Mouse (Mus musculus): Measurements from ENCODE around the gene Eps8l1.
"Not testable (repeated sequence)": the region's sequence is repeated elsewhere in the genome, so short reads cannot be mapped to it uniquely, and the experiment has no call there.

The Eps8l1 gene

GRCm38 (mm10) chr7:4460576-4461434 lies at the start of gene Eps8l1:
Gene Eps8l1, plus strand, starts transcription at chr7:4460674.
- no peak for DNase-seq (ENCODE audit: low spot score in 2 of 2)

GRCm38 (mm10) chr7:4412406-4412805 lies 48.1 kb upstream of the Eps8l1 start:
- not testable (repeated sequence) for DNase-seq (ENCODE audit: low spot score in 2 of 2)

- no peak for DNase-seq (ENCODE audit: low spot score in 2 of 2)
Observed at GRCm38 (mm10) chr7:4419681-4420080, 40.8 kb upstream of the Eps8l1 start.

GRCm38 (mm10) chr7:4420230-4420629 lies 40.2 kb upstream of the Eps8l1 start:
- no peak for DNase-seq (ENCODE audit: low spot score in 2 of 2)

GRCm38 (mm10) chr7:4427161-4427912 lies 33.1 kb upstream of the Eps8l1 start:
- peak; percentile 83 for DNase-seq (ENCODE audit: low spot score in 2 of 2)

GRCm38 (mm10) chr7:4430246-4430844 lies 30.1 kb upstream of the Eps8l1 start:
- DNase-seq (ENCODE audit: low spot score in 2 of 2) = peak in 1 of 2 experiments; percentile 2

GRCm38 (mm10) chr7:4431548-4431947 lies 28.9 kb upstream of the Eps8l1 start:
- peak; percentile 52 to 64 for DNase-seq (ENCODE audit: low spot score in 2 of 2)

GRCm38 (mm10) chr7:4432026-4432425 lies 28.4 kb upstream of the Eps8l1 start:
- peak; percentile 2 for DNase-seq (ENCODE audit: low spot score in 2 of 2)

- no peak for DNase-seq (ENCODE audit: low spot score in 2 of 2)
Observed at GRCm38 (mm10) chr7:4437721-4438120, 22.8 kb upstream of the Eps8l1 start.

GRCm38 (mm10) chr7:4440549-4440948 lies 19.9 kb upstream of the Eps8l1 start:
- DNase-seq (ENCODE audit: low spot score in 2 of 2) = no peak

- peak; percentile 84 to 85 for DNase-seq (ENCODE audit: low spot score in 2 of 2)
Observed at GRCm38 (mm10) chr7:4445216-4445791, 15.2 kb upstream of the Eps8l1 start, which contains the start of gene Rdh13. Gene Rdh13, minus strand, starts transcription at chr7:4445649.

- DNase-seq (ENCODE audit: low spot score in 2 of 2) = no peak
Observed at GRCm38 (mm10) chr7:4447138-4447537, 13.3 kb upstream of the Eps8l1 start.

GRCm38 (mm10) chr7:4448439-4448838 lies 12.0 kb upstream of the Eps8l1 start:
- DNase-seq (ENCODE audit: low spot score in 2 of 2) = no peak

GRCm38 (mm10) chr7:4449211-4449610 lies 11.3 kb upstream of the Eps8l1 start:
- no peak for DNase-seq (ENCODE audit: low spot score in 2 of 2)

- DNase-seq (ENCODE audit: low spot score in 2 of 2) = no peak
Observed at GRCm38 (mm10) chr7:4452644-4453043, 7.8 kb upstream of the Eps8l1 start.

GRCm38 (mm10) chr7:4464194-4464824 lies 3.8 kb downstream of the Eps8l1 start:
- DNase-seq (ENCODE audit: low spot score in 2 of 2) = no peak

- DNase-seq (ENCODE audit: low spot score in 2 of 2) = no peak
Observed at GRCm38 (mm10) chr7:4467801-4468200, 7.3 kb downstream of the Eps8l1 start.

- peak in 1 of 2 experiments; percentile 44 for DNase-seq (ENCODE audit: low spot score in 2 of 2)
Observed at GRCm38 (mm10) chr7:4470275-4471178, 10.1 kb downstream of the Eps8l1 start.

- peak; percentile 73 to 85 for DNase-seq (ENCODE audit: low spot score in 2 of 2)
Observed at GRCm38 (mm10) chr7:4471179-4471555, 10.7 kb downstream of the Eps8l1 start.

- no peak for DNase-seq (ENCODE audit: low spot score in 2 of 2)
Observed at GRCm38 (mm10) chr7:4473940-4474339, 13.5 kb downstream of the Eps8l1 start.
